Comparison of ENCODE assay signal across 9 mouse cellular contexts in genomic region chr4:141246089-141246997, GRCm38 (mm10). TPM values are rescaled to one million over a fixed set of nuclear protein-coding genes. Genes with fewer than 3 reads are reported as not detected.
A peak's percentile ranks its signal among the peaks of the same experiment; 100 is the strongest.
DNase-seq lines count a peak whose midpoint lies in the region; ATAC-seq and TF ChIP-seq lines count a peak whose summit lies in the region.
"Had no signal": no experiment of that assay in that cellular context is flagged by ENCODE, and none has a peak within 500 bp of the region (broad histone marks: within the 10 kb centered on the region; RNA-seq: fewer than 3 reads in every experiment).

No protein-coding gene starts in this region.

- H3K4me1 ChIP-seq in hindbrain, postnatal 0 days (ENCODE audit: insufficient read depth, low read length), result peaks cover 18% of the 10 kb centered on the region; the same call in 1 of the 2 replicates
- peaks cover 69% of the 10 kb centered on the region for H3K4me1 ChIP-seq in stomach, embryonic 16.5 days (ENCODE audit: control insufficient read depth, insufficient read depth, low read length)

- H3K27ac ChIP-seq in hindbrain, postnatal 0 days, result peak overlapping the region; percentile 81; the same call in 1 of the 2 replicates
- H3K27ac ChIP-seq in stomach, embryonic 16.5 days (ENCODE audit: low read length), result no peak overlapping the region

- peak overlapping the region; percentile 61; the same call in 1 of the 2 replicates for H3K4me2 ChIP-seq in hindbrain, postnatal 0 days (ENCODE audit: low read depth, low read length)
- H3K4me2 ChIP-seq in stomach, embryonic 16.5 days (ENCODE audit: low read depth, low read length), result peak overlapping the region; percentile 66

- H3K9me3 ChIP-seq in hindbrain, postnatal 0 days (ENCODE audit: low read length), result no peaks in the 10 kb centered on the region
- H3K9me3 ChIP-seq in stomach, embryonic 16.5 days (replicated peaks; ENCODE audit: control insufficient read depth, low read length), result no peaks in the 10 kb centered on the region

- no peak for ATAC-seq in hindbrain, postnatal 0 days
- ATAC-seq in stomach, embryonic 16.5 days (ENCODE audit: insufficient read depth, low FRiP score), result no peak

- no peaks in the 10 kb centered on the region for H3K36me3 ChIP-seq in hindbrain, postnatal 0 days (ENCODE audit: insufficient read depth, low read length)
- H3K36me3 ChIP-seq in stomach, embryonic 16.5 days (ENCODE audit: control insufficient read depth, insufficient read depth, low read length), result peaks cover 5% of the 10 kb centered on the region

- 14% methylated on average over 24 of the region's 24 CpGs for WGBS in hindbrain, postnatal 0 days
- 28% methylated on average over 24 of the region's 24 CpGs for WGBS in stomach, embryonic 16.5 days

- no peak for TF ChIP-seq CTCF in hindbrain, postnatal 0 days (IDR thresholded peaks at IDR 0.05; ENCODE audit: low read depth)

- H3K9ac ChIP-seq in hindbrain, postnatal 0 days (replicated peaks; ENCODE audit: low read length), result no peak overlapping the region
- H3K9ac ChIP-seq in stomach, embryonic 16.5 days (ENCODE audit: low read length), result peak overlapping the region; percentile 66

- H3K4me3 ChIP-seq in hindbrain, postnatal 0 days (ENCODE audit: low read length), result no peak overlapping the region
- H3K4me3 ChIP-seq in stomach, embryonic 16.5 days (replicated peaks; ENCODE audit: low read length), result peak overlapping the region; percentile 53; the same call in 1 of the 2 replicates

- DNase-seq in cerebellum, postnatal 10 days, result peak; percentile 56 to 57
- no peak for DNase-seq in cerebellum, adult 9-11 months
- DNase-seq in retina, postnatal 1 day, result peak; percentile 70
- DNase-seq in retina, embryonic 14.5 days (ENCODE audit: low spot score), result no peak
- DNase-seq in hindbrain, postnatal 0 days (ENCODE audit: low spot score), result no peak
- DNase-seq in left cerebral cortex, adult 11 months (ENCODE audit: low spot score), result no peak
- DNase-seq in ovary, postnatal 36 days (ENCODE audit: low spot score), result no peak
- DNase-seq: B cell, adult 2 months had no signal

- peaks cover 17% of the 10 kb centered on the region for H3K27me3 ChIP-seq in hindbrain, postnatal 0 days (ENCODE audit: insufficient read depth, low read length)
- H3K27me3 ChIP-seq in stomach, embryonic 16.5 days (ENCODE audit: control insufficient read depth, insufficient read depth, low read length), result 0 out of 2 replicates have a peak, but pooled peaks cover 2% of the 10 kb centered on the region

RNA-seq across cellular contexts. Expression of gene Arhgef19, which starts 7.0 kb away (rescaled TPM):
- 1.2 and 2.3 TPM in 2 replicates for total RNA-seq in hindbrain, postnatal 0 days (2014; rRNA removed)
- polyA plus RNA-seq in hindbrain, postnatal 0 days (2015; fragmentation: Nextera tagmentation; extraction: Ambion mirVana), result 1.2 TPM in 2 replicates
- 16.1 and 18.9 TPM in 2 replicates for polyA plus RNA-seq in stomach, embryonic 16.5 days (2015; fragmentation: Nextera tagmentation; extraction: Ambion mirVana)

RNA-seq across cellular contexts. Expression of gene Rsg1, which starts 32.6 kb away (rescaled TPM):
- total RNA-seq in hindbrain, postnatal 0 days (2014; rRNA removed), result 2.4 and 8.7 TPM in 2 replicates
- polyA plus RNA-seq in hindbrain, postnatal 0 days (2015; fragmentation: Nextera tagmentation; extraction: Ambion mirVana), result 3.9 and 4.3 TPM in 2 replicates
- 5.5 and 5.6 TPM in 2 replicates for polyA plus RNA-seq in stomach, embryonic 16.5 days (2015; fragmentation: Nextera tagmentation; extraction: Ambion mirVana)

RNA-seq across cellular contexts. Expression of gene Epha2, which starts 54.7 kb away (rescaled TPM):
- 1.6 and 3.5 TPM in 2 replicates for total RNA-seq in hindbrain, postnatal 0 days (2014; rRNA removed)
- polyA plus RNA-seq in hindbrain, postnatal 0 days (2015; fragmentation: Nextera tagmentation; extraction: Ambion mirVana), result 0.44 and 0.46 TPM in 2 replicates
- polyA plus RNA-seq in stomach, embryonic 16.5 days (2015; fragmentation: Nextera tagmentation; extraction: Ambion mirVana), result 9.5 and 12.1 TPM in 2 replicates

Comparison
In these comparisons a context has a peak if more than half of its experiments do, and no peak if none do; other contexts are left out.
1. DNase-seq: peak in cerebellum, postnatal 10 days (2 of 2) and retina, postnatal 1 day (single experiment); none in cerebellum, adult 9-11 months (single experiment), retina, embryonic 14.5 days (single experiment), hindbrain, postnatal 0 days (single experiment), left cerebral cortex, adult 11 months (single experiment) and ovary, postnatal 36 days (single experiment).